Mouse (Mus musculus) layer of hippocampus, postnatal 25 days (tissue): ENCODE measurements around the gene Ttc28. TPM values are rescaled to one million over a fixed set of nuclear protein-coding genes. Genes with fewer than 3 reads are reported as not detected.

ENCODE experiments used
- DNase-seq, 2 experiments: peaks; one replicate each; pipeline ENCODE4 v3.0.0; 2022; ENCODE audit warnings: mixed read lengths in 2 of 2, low spot score in 1 of 2; ENCODE audit errors: extremely low spot score in 1 of 2
- total RNA-seq, 2 experiments: library from RNA; stranded (reverse); gene quantifications; 2 replicates each; pipeline ENCODE4 v1.2.3; 2021

Gene Ttc28
- total RNA-seq, 2 experiments from 2014 or later, result 11.3 to 13.3 TPM

GRCm38 (mm10) chr5:111039771-111040170, 160.2 kb downstream of the Ttc28 start:
- DNase-seq, result no peak

- no peak for DNase-seq
Observed at GRCm38 (mm10) chr5:111041952-111042351, 162.3 kb downstream of the Ttc28 start.

- no peak for DNase-seq
Observed at GRCm38 (mm10) chr5:111044193-111044592, 164.6 kb downstream of the Ttc28 start.

- no peak for DNase-seq
Observed at GRCm38 (mm10) chr5:111046359-111046758, 166.8 kb downstream of the Ttc28 start.

- DNase-seq, result no peak
Observed at GRCm38 (mm10) chr5:111046841-111047476, 167.4 kb downstream of the Ttc28 start.

- DNase-seq, result no peak
Observed at GRCm38 (mm10) chr5:111048036-111048435, 168.4 kb downstream of the Ttc28 start.

- no peak for DNase-seq
Observed at GRCm38 (mm10) chr5:111049584-111049983, 170.0 kb downstream of the Ttc28 start.

- DNase-seq, result peak in 1 of 2 experiments; percentile 29
Observed at GRCm38 (mm10) chr5:111050135-111050534, 170.5 kb downstream of the Ttc28 start.

- no peak for DNase-seq
Observed at GRCm38 (mm10) chr5:111054380-111054779, 174.8 kb downstream of the Ttc28 start.

- DNase-seq, result no peak
Observed at GRCm38 (mm10) chr5:111054848-111055428, 175.3 kb downstream of the Ttc28 start.

- no peak for DNase-seq
Observed at GRCm38 (mm10) chr5:111055507-111055906, 175.9 kb downstream of the Ttc28 start.

GRCm38 (mm10) chr5:111057084-111057483, 177.5 kb downstream of the Ttc28 start:
- DNase-seq, result no peak

- DNase-seq, result peak in 1 of 2 experiments; percentile 23
Observed at GRCm38 (mm10) chr5:111058401-111059139, 179.0 kb downstream of the Ttc28 start.

GRCm38 (mm10) chr5:111059140-111059921, 179.7 kb downstream of the Ttc28 start:
- no peak for DNase-seq

- DNase-seq, result no peak
Observed at GRCm38 (mm10) chr5:111060246-111060745, 180.7 kb downstream of the Ttc28 start.

GRCm38 (mm10) chr5:111063155-111063554, 183.6 kb downstream of the Ttc28 start:
- DNase-seq, result no peak

GRCm38 (mm10) chr5:111063991-111064390, 184.4 kb downstream of the Ttc28 start:
- DNase-seq, result no peak

- no peak for DNase-seq
Observed at GRCm38 (mm10) chr5:111065770-111066169, 186.2 kb downstream of the Ttc28 start.

GRCm38 (mm10) chr5:111069503-111069902, 189.9 kb downstream of the Ttc28 start:
- DNase-seq, result no peak

- DNase-seq, result no peak
Observed at GRCm38 (mm10) chr5:111069931-111070330, 190.3 kb downstream of the Ttc28 start.

GRCm38 (mm10) chr5:111070361-111070760, 190.8 kb downstream of the Ttc28 start:
- DNase-seq, result no peak
